Mouse (Mus musculus): ENCODE results near the gene Atg7. TPM values are rescaled to one million over a fixed set of nuclear protein-coding genes. Genes with fewer than 3 reads are reported as not detected.

Atg7 gene
- total RNA-seq, 2 experiments from 2014 or later: 23.3 to 28.4 TPM

GRCm38 (mm10) chr6:114905253-114906028, 262.5 kb downstream of the Atg7 start:
- DNase-seq: no peak

- no peak for DNase-seq
Measured at GRCm38 (mm10) chr6:114906209-114906608, 263.3 kb downstream of the Atg7 start.

GRCm38 (mm10) chr6:114907459-114907858, 264.6 kb downstream of the Atg7 start:
- no peak for DNase-seq

GRCm38 (mm10) chr6:114909801-114910200, 266.9 kb downstream of the Atg7 start:
- DNase-seq: no peak

Other genes starting within 250 kb of the Atg7 start
- gene Hrh1, start 245.2 kb upstream of the Atg7 start, total RNA-seq (2021): 1 to 10 TPM; 3.3 to 5.1 TPM